7 mouse cellular contexts compared by ENCODE assay signal in the genomic region with DNA sequence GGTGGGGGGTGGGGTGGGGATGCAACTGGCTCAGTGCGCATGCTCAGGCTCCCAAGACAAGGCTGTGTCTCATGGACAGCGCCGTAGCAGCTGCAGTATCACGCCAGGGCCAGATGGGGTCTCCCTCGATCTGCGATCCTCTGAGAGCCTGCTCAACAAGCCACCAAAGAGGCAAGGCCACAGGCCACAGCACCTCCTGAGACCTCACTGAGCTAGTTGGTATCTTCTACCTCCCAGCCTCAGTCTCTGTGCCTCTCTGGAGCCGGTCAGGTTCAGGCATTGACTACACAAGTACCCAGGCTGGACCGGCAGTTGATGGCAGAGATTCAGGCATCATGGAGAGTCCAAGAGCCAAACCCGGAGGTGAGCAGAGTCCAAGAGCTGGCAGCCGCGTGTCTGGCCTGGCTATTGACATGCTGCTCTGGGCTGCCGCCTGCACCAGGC. TPM values are rescaled to one million over a fixed set of nuclear protein-coding genes. Genes with fewer than 3 reads are reported as not detected.
DNase-seq lines count a peak whose midpoint lies in the region; ATAC-seq and TF ChIP-seq lines count a peak whose summit lies in the region.

No protein-coding gene starts in this region.

- 25% methylated on average over 12 of the region's 12 CpGs for WGBS in intestine, embryonic 15.5 days
- 32% methylated on average over 12 of the region's 12 CpGs for WGBS in midbrain, embryonic 11.5 days
- 17% methylated on average over 12 of the region's 12 CpGs for WGBS in small intestine, adult 2 months

- DNase-seq in adrenal gland, postnatal 36 days, result peak; percentile 87 to 90
- DNase-seq in embryo, embryonic 11.5 days (ENCODE audit: low read depth, low spot score), result peak; percentile 82
- DNase-seq in gastrocnemius, postnatal 4 days (ENCODE audit: low spot score in 2 of 2), result peak; percentile 63 to 79
- peak; percentile 91 to 92 for DNase-seq in left cerebral cortex, postnatal 10 days (ENCODE audit: extremely low spot score in 1 of 2, low spot score in 2 of 2)
- peak; percentile 98 for DNase-seq in midbrain, embryonic 11.5 days (ENCODE audit: low spot score, missing footprints)

- no peak overlapping the region for H3K4me3 ChIP-seq in intestine, embryonic 15.5 days (replicated peaks)
- no peak overlapping the region for H3K4me3 ChIP-seq in midbrain, embryonic 11.5 days (ENCODE audit: low read depth, low read length)
- no peak overlapping the region for H3K4me3 ChIP-seq in small intestine, adult 2 months (ENCODE audit: low read depth, low read length)

- no peak overlapping the region for H3K9ac ChIP-seq in intestine, embryonic 15.5 days
- H3K9ac ChIP-seq in midbrain, embryonic 11.5 days (ENCODE audit: low read length), result peak overlapping the region; percentile 24; the same call in 1 of the 2 replicates

- H3K4me1 ChIP-seq in intestine, embryonic 15.5 days (replicated peaks), result no peaks in the 10 kb centered on the region
- peaks cover 6% of the 10 kb centered on the region for H3K4me1 ChIP-seq in midbrain, embryonic 11.5 days (ENCODE audit: control insufficient read depth, insufficient read depth, low read length)
- H3K4me1 ChIP-seq in small intestine, adult 2 months (ENCODE audit: control insufficient read depth, insufficient read depth, insufficient read length, low read length), result no peaks in the 10 kb centered on the region

- no peaks in the 10 kb centered on the region for H3K9me3 ChIP-seq in intestine, embryonic 15.5 days
- no peaks in the 10 kb centered on the region for H3K9me3 ChIP-seq in midbrain, embryonic 11.5 days (ENCODE audit: control insufficient read depth, low read length)

- H3K36me3 ChIP-seq in intestine, embryonic 15.5 days, result no peaks in the 10 kb centered on the region
- H3K36me3 ChIP-seq in midbrain, embryonic 11.5 days (ENCODE audit: control insufficient read depth, insufficient read depth, low read length), result no peaks in the 10 kb centered on the region
- no peaks in the 10 kb centered on the region for H3K36me3 ChIP-seq in small intestine, adult 2 months (ENCODE audit: control insufficient read depth, insufficient read depth, low read length)

- 0 out of 2 replicates have a peak overlapping the region, but pooled peaks have one; percentile 14 for H3K4me2 ChIP-seq in intestine, embryonic 15.5 days (replicated peaks)
- H3K4me2 ChIP-seq in midbrain, embryonic 11.5 days, result peak overlapping the region; percentile 30

- peaks cover 5% of the 10 kb centered on the region for H3K27me3 ChIP-seq in intestine, embryonic 15.5 days (replicated peaks)
- no peaks in the 10 kb centered on the region; the same call in 1 of the 2 replicates for H3K27me3 ChIP-seq in midbrain, embryonic 11.5 days (ENCODE audit: control insufficient read depth, insufficient read depth, low read length)
- H3K27me3 ChIP-seq in small intestine, adult 2 months (ENCODE audit: control insufficient read depth, insufficient read depth, low read length), result 0 out of 2 replicates have a peak, but pooled peaks cover 7% of the 10 kb centered on the region

- TF ChIP-seq POLR2A in small intestine, adult 2 months (IDR thresholded peaks at IDR 0.05; ENCODE audit: low read depth, low read length), result no peak

- intact Hi-C loops in left cerebral cortex, postnatal 10 days (cut with DNase I), result loop anchor here (5.0 to 10.0 kb wide), 2 partner anchors 109 to 197 kb away; a partner anchor contains a TSS

- peak; percentile 78 for ATAC-seq in intestine, embryonic 15.5 days
- peak; percentile 93 for ATAC-seq in midbrain, embryonic 11.5 days (ENCODE audit: low FRiP score)

- TF ChIP-seq CTCF in small intestine, adult 2 months (IDR thresholded peaks at IDR 0.05; ENCODE audit: extremely low read depth, insufficient read length, insufficient replicate concordance, low read depth, low read length), result peak; percentile 43; the same call in 1 of the 2 replicates

- H3K27ac ChIP-seq in intestine, embryonic 15.5 days, result no peak overlapping the region
- H3K27ac ChIP-seq in midbrain, embryonic 11.5 days (ENCODE audit: low read depth, low read length), result no peak overlapping the region
- no peak overlapping the region for H3K27ac ChIP-seq in small intestine, adult 2 months (ENCODE audit: insufficient read depth, low read depth, low read length)

RNA-seq across cellular contexts. Expression of a gene that starts 11.4 kb away (rescaled TPM):
- 1 to 10 TPM; 1.1 to 1.8 TPM for total RNA-seq in adrenal gland, postnatal 36 days (2021)
- under 1 TPM; 0.12 to 0.16 TPM for total RNA-seq in gastrocnemius, postnatal 4 days (2021)
- 4.5 and 5.1 TPM in 2 replicates for polyA plus RNA-seq in intestine, embryonic 15.5 days (2015; fragmentation: Nextera tagmentation; extraction: Ambion mirVana)
- total RNA-seq in left cerebral cortex, postnatal 10 days (2021), result 100 to 1,000 TPM; 135 to 148 TPM
- 10.2 and 10.4 TPM in 2 replicates for polyA plus RNA-seq in midbrain, embryonic 11.5 days (2014; fragmentation: Nextera tagmentation; extraction: Ambion mirVana)
- polyA plus RNA-seq in small intestine, adult 2 months (2012; rRNA removed), result 0.39 and 0.57 TPM in 2 replicates

Comparison
In these comparisons a context has a peak if more than half of its experiments do, and no peak if none do; other contexts are left out.
1. RNA of a gene that starts 11.4 kb away (total RNA-seq): 135 to 148 TPM in left cerebral cortex, postnatal 10 days; 1.1 to 1.8 TPM in adrenal gland, postnatal 36 days and 0.12 to 0.16 TPM in gastrocnemius, postnatal 4 days; every median in the first group is over 10 times any median in the second.
2. Peak in every context shown above with its lines, with median percentiles within 50 percentile points of each other: DNase-seq.